Mouse (Mus musculus) pancreas, adult 10 weeks (tissue): Measurements from ENCODE around the gene Lhfpl1. TPM values are rescaled to one million over a fixed set of nuclear protein-coding genes. Genes with fewer than 3 reads are reported as not detected.

ENCODE experiments used
- polyA plus RNA-seq: library from polyadenylated mRNA; stranded (reverse); fragments of 350-450 nt; fragmentation: Illumina TruSeq; extraction: RNeasy Lipid Tissue Mini Kit (QIAGEN cat#74804); gene quantifications from one replicate; pipeline ENCODE4 v1.2.3, GENCODE M21; 2015; ENCODE audit warnings: low read depth, low replicate concordance; ENCODE audit not compliant: insufficient read depth

Lhfpl1 gene
- polyA plus RNA-seq, result not detected

DNA sequence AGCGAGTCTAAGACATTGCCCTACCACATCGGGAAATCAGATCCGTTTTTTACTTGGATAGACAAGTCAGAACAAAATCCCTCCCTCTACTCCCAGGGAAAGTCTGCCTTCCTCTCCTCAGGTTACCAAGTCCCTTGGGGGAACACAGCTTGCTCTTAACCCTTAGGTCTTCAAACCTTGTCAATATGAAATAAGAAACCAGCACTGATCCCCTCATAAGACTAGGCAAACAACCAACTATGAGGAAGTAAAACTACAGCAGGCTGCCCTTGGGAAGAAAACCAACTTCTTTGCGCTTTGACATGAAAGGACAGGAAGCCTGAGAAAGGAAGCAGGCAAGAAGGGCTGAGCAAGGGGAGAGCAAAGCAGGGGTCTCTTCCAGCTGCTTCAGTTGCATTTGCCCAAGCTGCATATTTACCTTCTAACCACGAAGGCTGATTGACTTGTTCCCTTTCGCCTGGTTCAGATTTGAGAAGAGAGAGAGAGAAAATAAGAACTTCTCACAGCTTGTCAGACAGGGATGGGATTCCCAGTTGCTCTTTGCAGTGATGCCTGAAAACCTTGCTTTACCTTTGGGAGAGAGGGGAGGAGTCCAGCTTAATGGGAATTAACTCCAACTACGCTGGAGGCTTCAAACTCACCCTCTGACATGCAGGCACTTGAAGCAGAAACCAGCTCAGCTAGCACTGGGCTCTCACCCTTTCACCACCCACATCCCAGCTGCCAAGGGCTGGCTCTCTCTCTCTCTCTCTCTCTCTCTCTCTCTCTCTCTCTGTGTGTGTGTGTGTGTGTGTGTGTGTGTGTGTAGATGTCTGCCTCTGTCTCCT is at the start of gene Lhfpl1:
Gene Lhfpl1 (minus strand): TSS at position 713 of the 827 bp plus-strand sequence.

Other genes starting within 250 kb of the Lhfpl1 start
- gene Amot, start 156.1 kb upstream of the Lhfpl1 start, polyA plus RNA-seq, result 0.57 TPM